In the genomic region with DNA sequence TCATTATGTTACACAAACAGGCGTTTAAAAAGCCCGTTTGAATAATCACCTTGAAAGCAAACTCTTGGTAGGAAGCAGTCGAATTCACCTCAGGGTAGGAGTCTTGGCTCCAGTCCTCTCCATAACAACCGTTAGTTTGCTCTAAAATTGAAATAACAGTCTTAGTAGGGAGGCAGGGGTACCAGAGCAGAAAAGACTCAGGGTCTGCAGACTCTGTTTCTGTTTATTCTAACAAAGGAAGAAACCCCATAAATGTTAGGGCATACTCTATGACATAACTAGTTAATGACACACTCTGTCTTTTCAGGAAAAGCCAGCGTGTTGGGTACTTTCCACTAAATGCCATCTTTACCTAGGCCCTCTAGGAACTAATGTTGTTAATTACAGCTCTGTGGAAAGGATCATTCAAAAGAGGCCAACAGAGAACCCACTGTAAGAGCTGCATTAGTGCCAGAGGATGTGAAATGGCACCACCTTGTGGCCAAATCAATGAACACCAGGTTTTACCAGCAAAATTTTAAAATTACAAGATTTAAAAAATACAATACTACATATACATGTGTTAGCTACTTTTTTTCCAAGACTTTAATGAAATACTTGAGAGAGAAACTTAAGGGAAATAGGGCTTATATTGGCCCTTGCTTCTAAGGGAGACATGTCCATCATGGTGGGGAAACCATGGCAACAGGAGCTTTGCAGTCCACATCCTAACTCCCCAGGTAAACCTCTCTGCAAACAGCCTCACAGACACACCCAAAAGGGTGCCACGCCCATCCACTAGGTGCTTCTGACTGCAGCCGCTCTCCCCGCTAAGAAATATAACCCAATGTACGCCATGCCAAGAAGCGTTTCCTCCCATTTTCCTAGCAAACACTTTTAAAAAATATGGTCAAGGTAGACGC, we compare ENCODE assay signal across 8 mouse cellular contexts. TPM values are rescaled to one million over a fixed set of nuclear protein-coding genes. Genes with fewer than 3 reads are reported as not detected.
DNase-seq lines count a peak whose midpoint lies in the region; ATAC-seq and TF ChIP-seq lines count a peak whose summit lies in the region.

No protein-coding gene starts in this region.

- DNase-seq in liver, adult 2 months (ENCODE audit: extremely low read depth, low read depth, low spot score) = no peak
- no peak for DNase-seq in liver, embryonic 11.5 days (ENCODE audit: low spot score)
- DNase-seq in brain, embryonic 18.5 days (ENCODE audit: low read depth, low spot score) = peak; percentile 47
- peak; percentile 85 for DNase-seq in hindbrain, embryonic 14.5 days (ENCODE audit: low spot score)
- DNase-seq in left cerebral cortex, adult 9 months (ENCODE audit: low spot score in 2 of 2) = peak; percentile 40 to 73
- peak; percentile 40 to 76 for DNase-seq in spleen, postnatal 4 days (ENCODE audit: low spot score in 2 of 2)

- H3K9ac ChIP-seq in liver, adult 2 months (ENCODE audit: low read depth, low read length) = no peak overlapping the region
- no peak overlapping the region for H3K9ac ChIP-seq in liver, embryonic 11.5 days (ENCODE audit: low read depth, low read length)
- no peak overlapping the region for H3K9ac ChIP-seq in hindbrain, embryonic 14.5 days
- no peak overlapping the region for H3K9ac ChIP-seq in midbrain, embryonic 13.5 days (replicated peaks)

- H3K79me2 ChIP-seq in liver, adult 2 months (ENCODE audit: control insufficient read depth, insufficient read depth, low read length) = no peaks in the 10 kb centered on the region

- TF ChIP-seq POLR2A in liver, adult 2 months (IDR thresholded peaks at IDR 0.05; ENCODE audit: extremely low read depth, insufficient read depth, low read length) = no peak

- TF ChIP-seq CTCF in liver, adult 2 months (IDR thresholded peaks at IDR 0.05; ENCODE audit: low read depth, low read length) = peak; percentile 52

- no peaks in the 10 kb centered on the region for H3K4me1 ChIP-seq in liver, adult 2 months (ENCODE audit: control insufficient read depth, insufficient read depth, low read length)
- no peaks in the 10 kb centered on the region for H3K4me1 ChIP-seq in liver, embryonic 11.5 days (replicated peaks; ENCODE audit: control insufficient read depth, insufficient read depth, low read length)
- H3K4me1 ChIP-seq in hindbrain, embryonic 14.5 days (replicated peaks; ENCODE audit: control insufficient read depth, insufficient read depth, low read length) = no peaks in the 10 kb centered on the region
- no peaks in the 10 kb centered on the region for H3K4me1 ChIP-seq in midbrain, embryonic 13.5 days (replicated peaks)

- H3K4me3 ChIP-seq in liver, adult 2 months (ENCODE audit: insufficient read depth, low read depth, low read length) = no peak overlapping the region
- no peak overlapping the region for H3K4me3 ChIP-seq in liver, embryonic 11.5 days (ENCODE audit: low read depth, low read length)
- no peak overlapping the region for H3K4me3 ChIP-seq in hindbrain, embryonic 14.5 days (replicated peaks; ENCODE audit: low read length)
- H3K4me3 ChIP-seq in midbrain, embryonic 13.5 days (replicated peaks) = no peak overlapping the region

- no peak overlapping the region for H3K27ac ChIP-seq in liver, adult 2 months (replicated peaks; ENCODE audit: insufficient read depth, low read depth, low read length)
- no peak overlapping the region for H3K27ac ChIP-seq in liver, embryonic 11.5 days (ENCODE audit: low read depth, low read length)
- H3K27ac ChIP-seq in hindbrain, embryonic 14.5 days = no peak overlapping the region
- no peak overlapping the region for H3K27ac ChIP-seq in midbrain, embryonic 13.5 days

- no peaks in the 10 kb centered on the region for H3K9me3 ChIP-seq in liver, embryonic 11.5 days (ENCODE audit: control insufficient read depth, low read length)
- no peaks in the 10 kb centered on the region for H3K9me3 ChIP-seq in hindbrain, embryonic 14.5 days (ENCODE audit: control insufficient read depth, low read length)
- H3K9me3 ChIP-seq in midbrain, embryonic 13.5 days = no peaks in the 10 kb centered on the region

- 54% methylated on average over 11 of the region's 11 CpGs for WGBS in liver, adult 2 months
- 61% methylated on average over 11 of the region's 11 CpGs for WGBS in liver, embryonic 11.5 days
- 54% methylated on average over 11 of the region's 11 CpGs for WGBS in hindbrain, embryonic 14.5 days
- WGBS in midbrain, embryonic 13.5 days = 54% methylated on average over 11 of the region's 11 CpGs

- ATAC-seq in liver, embryonic 11.5 days (replicated peaks; ENCODE audit: low FRiP score) = no peak
- 0 out of 2 replicates have a peak, but pooled peaks have one; percentile 50 for ATAC-seq in erythroblast, adult 5-6 weeks (replicated peaks; ENCODE audit: low FRiP score, poor library complexity, severe bottlenecking)
- ATAC-seq in hindbrain, embryonic 14.5 days (ENCODE audit: low FRiP score) = peak; percentile 82; the same call in 1 of the 2 replicates
- ATAC-seq in midbrain, embryonic 13.5 days = peak; percentile 84

- no peaks in the 10 kb centered on the region for H3K36me3 ChIP-seq in liver, adult 2 months (ENCODE audit: control insufficient read depth, insufficient read depth, low read length)
- no peaks in the 10 kb centered on the region for H3K36me3 ChIP-seq in liver, embryonic 11.5 days (ENCODE audit: control insufficient read depth, insufficient read depth, low read length)
- H3K36me3 ChIP-seq in hindbrain, embryonic 14.5 days (replicated peaks; ENCODE audit: control insufficient read depth, insufficient read depth) = no peaks in the 10 kb centered on the region
- peaks cover 4% of the 10 kb centered on the region; the same call in 1 of the 2 replicates for H3K36me3 ChIP-seq in midbrain, embryonic 13.5 days

- no peak overlapping the region for H3K4me2 ChIP-seq in liver, embryonic 11.5 days
- no peak overlapping the region for H3K4me2 ChIP-seq in hindbrain, embryonic 14.5 days (replicated peaks)
- no peak overlapping the region for H3K4me2 ChIP-seq in midbrain, embryonic 13.5 days (replicated peaks)

- no peaks in the 10 kb centered on the region for H3K27me3 ChIP-seq in liver, adult 2 months (ENCODE audit: control insufficient read depth, insufficient read depth, low read length)
- no peaks in the 10 kb centered on the region for H3K27me3 ChIP-seq in liver, embryonic 11.5 days (replicated peaks; ENCODE audit: control insufficient read depth, insufficient read depth, low read length)
- H3K27me3 ChIP-seq in hindbrain, embryonic 14.5 days (ENCODE audit: control insufficient read depth, insufficient read depth, low read length) = no peaks in the 10 kb centered on the region
- no peaks in the 10 kb centered on the region for H3K27me3 ChIP-seq in midbrain, embryonic 13.5 days

RNA-seq across cellular contexts. Expression of gene Cc2d2b, which starts 26.2 kb away (rescaled TPM):
- total RNA-seq in liver, adult 2 months (2014; rRNA removed) = 0.09 TPM in 1 of 2 replicates, not detected in the other
- polyA plus RNA-seq in liver, adult 2 months (2012; rRNA removed) = not detected in 2 replicates
- polyA plus RNA-seq in liver, embryonic 11.5 days (2014; fragmentation: Nextera tagmentation; extraction: Ambion mirVana) = 3.6 and 5.3 TPM in 2 replicates
- 0.63 TPM in 1 of 2 replicates, not detected in the other for total RNA-seq in erythroblast, adult 5-6 weeks (2015; ENCODE audit: low replicate concordance)
- total RNA-seq in erythroblast, adult 5-6 weeks (2017; ENCODE audit: low replicate concordance) = not detected in 2 replicates
- 0.55 TPM in 1 of 2 replicates, not detected in the other for polyA plus RNA-seq in hindbrain, embryonic 14.5 days (2014; fragmentation: Nextera tagmentation; extraction: Ambion mirVana)
- 0.12 and 0.17 TPM in 2 replicates for polyA plus RNA-seq in midbrain, embryonic 13.5 days (2015; fragmentation: Nextera tagmentation; extraction: Ambion mirVana)

Comparison
In these comparisons a context has a peak if more than half of its experiments do, and no peak if none do; other contexts are left out.
1. DNase-seq: peak in brain, embryonic 18.5 days (single experiment), hindbrain, embryonic 14.5 days (single experiment), left cerebral cortex, adult 9 months (2 of 2) and spleen, postnatal 4 days (2 of 2); none in liver, adult 2 months (single experiment) and liver, embryonic 11.5 days (single experiment).